Mouse (Mus musculus) lung, embryonic 15.5 days (tissue): ENCODE measurements at regions not wholly inside any gene's neighbourhood (a gene's known extent, or its start where the extent isn't known, plus 50 kb on each side); places are given as distances from the start of the nearest gene placed in this dataset.

ENCODE experiments used
- ATAC-seq: fragments of 200-750 bp; cut with Nextera tagmentation; 2 replicates; pipeline ENCODE4 v1.8.0; 2017; ENCODE audit warnings: moderate number of reproducible peaks, borderline replicate concordance; ENCODE audit not compliant: low FRiP score, low TSS enrichment; ENCODE audit errors: extremely low read depth
- H3K27ac ChIP-seq: fragments of 300-500 bp; sonication (generic); 2 replicates; pipeline ENCODE4 v1.5.1; 2015; ENCODE audit warnings: moderate library complexity, mild to moderate bottlenecking, inconsistent platforms
- H3K27me3 ChIP-seq: fragments of 300-500 bp; sonication (generic); 2 replicates; pipeline ENCODE4 v1.6.1; 2015; ENCODE audit warnings: inconsistent platforms
- H3K36me3 ChIP-seq: fragments of 300-500 bp; sonication (generic); 2 replicates; pipeline ENCODE4 v1.6.1; 2015; ENCODE audit warnings: inconsistent platforms
- H3K4me1 ChIP-seq: fragments of 300-500 bp; sonication (generic); 2 replicates; pipeline ENCODE4 v1.6.1; 2015; ENCODE audit warnings: inconsistent platforms
- H3K4me2 ChIP-seq: fragments of 300-500 bp; sonication (generic); 2 replicates; pipeline ENCODE4 v1.6.1; 2015; ENCODE audit warnings: inconsistent platforms, mild to moderate bottlenecking, moderate library complexity
- H3K4me3 ChIP-seq: fragments of 300-500 bp; sonication (generic); 2 replicates; pipeline ENCODE4 v1.5.1; 2015; ENCODE audit warnings: mild to moderate bottlenecking, inconsistent platforms
- H3K9ac ChIP-seq: fragments of 300-500 bp; sonication (generic); 2 replicates; pipeline ENCODE4 v1.6.1; 2015; ENCODE audit warnings: inconsistent platforms
- H3K9me3 ChIP-seq: fragments of 300-500 bp; sonication (generic); 2 replicates; pipeline ENCODE4 v1.6.1; 2016; ENCODE audit warnings: inconsistent platforms
- WGBS: fragments of 180-500 bp; shearing (Covaris S2); methylation state at CpG from one replicate; pipeline ENCODE4 v1.1.7; 2015; 5-methylcytosine and 5-hydroxymethylcytosine counted together

- Histone ChIP-seq H3K27ac (no peak overlapping the region), H3K9ac (no peak overlapping the region), H3K4me2 (no peak overlapping the region), H3K4me1 (no peaks in the 10 kb centered on the region), H3K4me3 (no peak overlapping the region), H3K27me3 (no peaks in the 10 kb centered on the region), H3K36me3 (no peaks in the 10 kb centered on the region), H3K9me3 (no peaks in the 10 kb centered on the region)
- no peak for ATAC-seq
Measured at GRCm38 (mm10) chr3:126011269-126011668, 72.8 kb upstream of the Ugt8a start.

- ATAC-seq: no peak
- WGBS: 78% methylated on average over 4 of the region's 4 CpGs
Measured at GRCm38 (mm10) chr3:126016166-126016565, 77.7 kb upstream of the Ugt8a start.

GRCm38 (mm10) chr3:126044327-126044726, 105.9 kb upstream of the Ugt8a start:
- WGBS: 5% methylated on average over 3 of the region's 3 CpGs
- Histone ChIP-seq H3K36me3 (no peaks in the 10 kb centered on the region), H3K9me3 (no peaks in the 10 kb centered on the region), H3K4me2 (no peak overlapping the region), H3K4me1 (peaks cover 10% of the 10 kb centered on the region; the same call in 1 of the 2 replicates), H3K9ac (no peak overlapping the region), H3K27ac (peak overlapping the region; percentile 44; the same call in 1 of the 2 replicates), H3K4me3 (no peak overlapping the region), H3K27me3 (no peaks in the 10 kb centered on the region)
- ATAC-seq: peak; percentile 86

More at GRCm38 (mm10) chr3:126016166-126016565, 77.7 kb upstream of the Ugt8a start:
- Histone ChIP-seq H3K4me3 (no peak overlapping the region), H3K9ac (no peak overlapping the region), H3K36me3 (no peaks in the 10 kb centered on the region), H3K27me3 (no peaks in the 10 kb centered on the region), H3K9me3 (no peaks in the 10 kb centered on the region), H3K27ac (no peak overlapping the region), H3K4me2 (no peak overlapping the region), H3K4me1 (no peaks in the 10 kb centered on the region)

GRCm38 (mm10) chr3:126044861-126045260, 106.4 kb upstream of the Ugt8a start:
- no peaks in the 10 kb centered on the region for H3K9me3 ChIP-seq
- no peaks in the 10 kb centered on the region for H3K27me3 ChIP-seq
- no peak overlapping the region for H3K9ac ChIP-seq
- H3K27ac ChIP-seq: peak overlapping the region; percentile 44; the same call in 1 of the 2 replicates
- 9% methylated on average over 2 of the region's 2 CpGs for WGBS
- H3K4me3 ChIP-seq: no peak overlapping the region
- no peak overlapping the region for H3K4me2 ChIP-seq
- no peaks in the 10 kb centered on the region for H3K36me3 ChIP-seq
- ATAC-seq: peak; percentile 39; the same call in 1 of the 2 replicates
- peaks cover 10% of the 10 kb centered on the region; the same call in 1 of the 2 replicates for H3K4me1 ChIP-seq

GRCm38 (mm10) chr3:126045992-126046786, 107.8 kb upstream of the Ugt8a start:
- no peak overlapping the region for H3K27ac ChIP-seq
- 37% methylated on average over 9 of the region's 9 CpGs for WGBS
- H3K9me3 ChIP-seq: no peaks in the 10 kb centered on the region
- H3K4me1 ChIP-seq: peaks cover 10% of the 10 kb centered on the region; the same call in 1 of the 2 replicates
- ATAC-seq: no peak
- no peak overlapping the region for H3K4me2 ChIP-seq
- H3K36me3 ChIP-seq: no peaks in the 10 kb centered on the region
- H3K9ac ChIP-seq: no peak overlapping the region
- H3K4me3 ChIP-seq: no peak overlapping the region
- H3K27me3 ChIP-seq: no peaks in the 10 kb centered on the region

- no peaks in the 10 kb centered on the region for H3K36me3 ChIP-seq
- no peak for ATAC-seq
- H3K4me2 ChIP-seq: no peak overlapping the region
- H3K27ac ChIP-seq: no peak overlapping the region
- no peaks in the 10 kb centered on the region for H3K27me3 ChIP-seq
- no peak overlapping the region for H3K9ac ChIP-seq
- H3K4me1 ChIP-seq: no peaks in the 10 kb centered on the region
- no peaks in the 10 kb centered on the region for H3K9me3 ChIP-seq
- H3K4me3 ChIP-seq: no peak overlapping the region
Measured at GRCm38 (mm10) chr3:126058585-126058984, 120.2 kb upstream of the Ugt8a start.

- Histone ChIP-seq H3K9me3 (no peaks in the 10 kb centered on the region), H3K4me3 (no peak overlapping the region), H3K9ac (no peak overlapping the region), H3K27me3 (no peaks in the 10 kb centered on the region), H3K27ac (no peak overlapping the region), H3K4me2 (no peak overlapping the region), H3K4me1 (no peaks in the 10 kb centered on the region), H3K36me3 (no peaks in the 10 kb centered on the region)
- ATAC-seq: no peak
- 72% methylated on average over 2 of the region's 2 CpGs for WGBS
Measured at GRCm38 (mm10) chr3:126105086-126105485, 166.7 kb upstream of the Ugt8a start.

- peak; percentile 42; the same call in 1 of the 2 replicates for ATAC-seq
- whole genome bisulfite sequencing: 61% methylated on average over 6 of the region's 6 CpGs
- no peaks in the 10 kb centered on the region for H3K27me3 ChIP-seq
- no peak overlapping the region for H3K4me3 ChIP-seq
- no peaks in the 10 kb centered on the region for H3K4me1 ChIP-seq
- H3K9ac ChIP-seq: no peak overlapping the region
- H3K36me3 ChIP-seq: no peaks in the 10 kb centered on the region
- H3K9me3 ChIP-seq: no peaks in the 10 kb centered on the region
- no peak overlapping the region for H3K4me2 ChIP-seq
- no peak overlapping the region for H3K27ac ChIP-seq
Measured at GRCm38 (mm10) chr3:126109371-126109770, 171.0 kb upstream of the Ugt8a start.

- Histone ChIP-seq H3K4me2 (no peak overlapping the region), H3K36me3 (no peaks in the 10 kb centered on the region), H3K9me3 (no peaks in the 10 kb centered on the region), H3K27me3 (no peaks in the 10 kb centered on the region), H3K27ac (no peak overlapping the region), H3K4me3 (no peak overlapping the region), H3K4me1 (no peaks in the 10 kb centered on the region), H3K9ac (no peak overlapping the region)
- WGBS: 58% methylated on average over 2 of the region's 2 CpGs
- no peak for ATAC-seq
Measured at GRCm38 (mm10) chr3:126117849-126118248, 179.4 kb upstream of the Ugt8a start.

- no peak overlapping the region for H3K4me2 ChIP-seq
- WGBS: 53% methylated on average over 2 of the region's 2 CpGs
- no peaks in the 10 kb centered on the region for H3K9me3 ChIP-seq
- no peak overlapping the region for H3K27ac ChIP-seq
- H3K4me3 ChIP-seq: no peak overlapping the region
- no peak overlapping the region for H3K9ac ChIP-seq
- H3K27me3 ChIP-seq: no peaks in the 10 kb centered on the region
- H3K36me3 ChIP-seq: no peaks in the 10 kb centered on the region
- H3K4me1 ChIP-seq: no peaks in the 10 kb centered on the region
- ATAC-seq: no peak
Measured at GRCm38 (mm10) chr3:126122323-126123259, 184.2 kb upstream of the Ugt8a start.

GRCm38 (mm10) chr3:126166542-126166941, 196.9 kb upstream of the Arsj start:
- Histone ChIP-seq H3K27me3 (no peaks in the 10 kb centered on the region), H3K9ac (no peak overlapping the region), H3K4me2 (no peak overlapping the region), H3K9me3 (no peaks in the 10 kb centered on the region), H3K4me3 (no peak overlapping the region), H3K4me1 (no peaks in the 10 kb centered on the region), H3K27ac (no peak overlapping the region), H3K36me3 (no peaks in the 10 kb centered on the region)
- 72% methylated on average over 1 of the region's 1 CpGs for WGBS
- no peak for ATAC-seq

- H3K9me3 ChIP-seq: no peaks in the 10 kb centered on the region
- WGBS: 66% methylated on average over 3 of the region's 3 CpGs
Measured at GRCm38 (mm10) chr3:126209024-126209423, 154.5 kb upstream of the Arsj start.

More at GRCm38 (mm10) chr3:126209024-126209423, 154.5 kb upstream of the Arsj start:
- ATAC-seq: no peak
- Histone ChIP-seq H3K4me3 (no peak overlapping the region), H3K36me3 (no peaks in the 10 kb centered on the region), H3K9ac (no peak overlapping the region), H3K4me1 (no peaks in the 10 kb centered on the region), H3K27me3 (no peaks in the 10 kb centered on the region), H3K4me2 (no peak overlapping the region), H3K27ac (no peak overlapping the region)
